Mouse (Mus musculus) CH12.LX (cell line): ENCODE results near the gene Zc3hc1.

Source experiments
- CTCF ChIP-seq, 2 experiments: IDR thresholded peaks in 1 of 2; conservative IDR thresholded peaks in 1 of 2; 2 replicates each; pipeline ENCODE4 v1.5.1; 2011 to 2012; ENCODE audit warnings: low read depth in 2 of 2, low read length in 2 of 2, improper control_type of control experiment in 1 of 2, inconsistent platforms in 1 of 2, mild to moderate bottlenecking in 1 of 2, moderate library complexity in 1 of 2
- MYC ChIP-seq: IDR thresholded peaks from 2 replicates; pipeline ENCODE4 v1.6.1; 2011; ENCODE audit warnings: low read depth, mild to moderate bottlenecking, improper control_type of control experiment, low read length
- NRF1 ChIP-seq: IDR thresholded peaks from 2 replicates; pipeline ENCODE4 v1.6.1; 2014; ENCODE audit warnings: low read depth, mild to moderate bottlenecking, inconsistent platforms, low read length, improper control_type of control experiment, moderate library complexity
- POLR2A ChIP-seq: IDR thresholded peaks from 2 replicates; pipeline ENCODE4 v1.6.1; 2011; ENCODE audit warnings: low read depth, mild to moderate bottlenecking, improper control_type of control experiment, low read length
- RCOR1 ChIP-seq: conservative IDR thresholded peaks from 2 replicates; pipeline ENCODE4 v1.6.1; 2012; ENCODE audit warnings: low read depth, mild to moderate bottlenecking, inconsistent platforms, low read length, improper control_type of control experiment
- SIN3A ChIP-seq: IDR thresholded peaks from 2 replicates; pipeline ENCODE4 v1.6.1; 2012; ENCODE audit warnings: low read length, improper control_type of control experiment, inconsistent platforms
- USF1 ChIP-seq: IDR thresholded peaks from 2 replicates; pipeline ENCODE4 v1.6.1; 2014; ENCODE audit warnings: low read depth, mild to moderate bottlenecking, inconsistent platforms, low read length, improper control_type of control experiment
- ZNF384 ChIP-seq: IDR thresholded peaks from 2 replicates; pipeline ENCODE4 v1.6.1; 2012; ENCODE audit warnings: low read depth, low read length, improper control_type of control experiment, inconsistent platforms

DNA sequence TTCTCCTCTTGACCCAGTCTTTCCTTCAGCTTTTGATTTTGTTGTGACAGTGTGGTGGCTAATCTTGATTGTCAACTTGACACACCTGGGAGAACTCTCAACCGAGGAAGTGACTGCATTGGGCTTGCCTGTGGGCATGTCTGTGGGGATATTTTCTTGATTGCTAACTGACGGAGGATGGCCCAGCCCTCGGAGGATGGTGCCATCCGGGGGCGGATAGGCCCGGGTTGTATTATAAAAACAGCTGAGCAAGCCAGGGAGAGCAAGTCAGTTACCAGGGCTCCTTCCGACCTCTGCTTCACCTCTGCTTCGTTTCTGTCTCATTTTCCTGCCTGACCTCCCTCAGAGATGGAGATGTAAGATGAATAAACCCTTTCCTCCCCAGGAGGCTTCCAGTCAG, 38.1 kb downstream of the Zc3hc1 start:
- no peak for TF ChIP-seq CTCF (conservative IDR thresholded peaks at IDR 0.05 in 1 of 2, IDR thresholded peaks at IDR 0.05 in 1 of 2; ENCODE audit: low read depth in 2 of 2, low read length in 2 of 2)
- no peak for TF ChIP-seq SIN3A
- no peak for TF ChIP-seq POLR2A
- TF ChIP-seq RCOR1 = no peak
- TF ChIP-seq NRF1 = no peak
- TF ChIP-seq MYC = no peak
- TF ChIP-seq ZNF384 = no peak
- no peak for TF ChIP-seq USF1
